Mouse (Mus musculus): ENCODE results near the gene Lrp3. TPM values are rescaled to one million over a fixed set of nuclear protein-coding genes. Genes with fewer than 3 reads are reported as not detected.

The Lrp3 gene
- total RNA-seq, 4 experiments from 2014 or later = 74.3 to 86.0 (median 77.5) TPM

Other genes starting within 250 kb of the Lrp3 start
- 10 to 100 TPM; 29.4 to 43.7 (median 35.0) TPM for gene Cebpg, start 158.9 kb downstream of the Lrp3 start, total RNA-seq (2022)
- 10 to 100 TPM in 3 of 4 experiments, 1 to 10 TPM in 1; 8.8 to 31.2 (median 15.8) TPM for gene Cebpa, start 96.2 kb downstream of the Lrp3 start, total RNA-seq (2022)
- 10 to 100 TPM; 36.2 to 45.5 (median 37.5) TPM for gene Slc7a10, start 29.1 kb downstream of the Lrp3 start, total RNA-seq (2022)
- 10 to 100 TPM; 24.2 to 27.5 (median 25.3) TPM for gene Gpatch1, start 102.9 kb upstream of the Lrp3 start, total RNA-seq (2022)
- 1 to 10 TPM; 5.5 to 8.2 (median 7.1) TPM for gene Rhpn2, start 118.7 kb upstream of the Lrp3 start, total RNA-seq (2022)
- gene Faap24, start 181.3 kb upstream of the Lrp3 start, total RNA-seq (2022) = 1 to 10 TPM; 4.9 to 7.6 (median 6.5) TPM
- gene Cep89, start 181.5 kb upstream of the Lrp3 start, total RNA-seq (2022) = 10 to 100 TPM; 13.7 to 19.8 (median 19.0) TPM
- not detected for gene Slc7a9, start 233.3 kb upstream of the Lrp3 start, total RNA-seq (2022)

All from left cerebral cortex, adult 8-10 months (tissue).